Mouse (Mus musculus) liver, embryonic 14.5 days (tissue): ENCODE results near the gene Wdr76.
"Not testable (repeated sequence)": the region's sequence is repeated elsewhere in the genome, so short reads cannot be mapped to it uniquely, and the experiment has no call there.

Experiments used
- CTCF ChIP-seq: IDR thresholded peaks from 2 replicates; pipeline ENCODE4 v1.5.1; 2016; ENCODE audit warnings: antibody characterized with exemption, low read depth, control low read depth
- EP300 ChIP-seq: IDR thresholded peaks from 2 replicates; pipeline ENCODE4 v1.6.1; 2016; ENCODE audit warnings: antibody characterized with exemption, low read depth

DNA sequence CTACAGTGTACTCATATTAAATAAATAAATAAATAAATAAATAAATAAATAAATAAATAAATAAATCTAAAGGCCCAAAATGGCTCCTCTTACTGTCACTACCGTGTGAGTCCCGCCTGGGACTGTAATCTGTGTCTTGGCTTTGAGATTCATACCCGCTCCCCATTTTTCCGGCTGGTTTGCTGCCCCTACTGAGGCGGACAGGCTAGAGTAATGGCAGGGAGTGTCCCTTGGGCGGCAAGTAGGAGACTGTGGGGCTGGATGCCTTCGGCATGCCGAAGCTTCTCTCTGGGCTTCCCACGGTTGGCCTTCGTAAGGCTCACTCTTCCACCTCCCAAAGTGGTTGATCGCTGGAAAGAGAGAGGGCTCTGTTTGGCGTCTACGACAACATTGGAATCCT is 25.6 kb upstream of the Wdr76 start:
- TF ChIP-seq CTCF, EP300: not testable (repeated sequence)
